Comparison of ENCODE assay signal across 10 mouse cellular contexts in genomic region chr15:27859590-27859989, GRCm38 (mm10).
DNase-seq lines count a peak whose midpoint lies in the region; ATAC-seq and TF ChIP-seq lines count a peak whose summit lies in the region.
"Had no signal": no experiment of that assay in that cellular context is flagged by ENCODE, and none has a peak within 500 bp of the region (broad histone marks: within the 10 kb centered on the region; RNA-seq: fewer than 3 reads in every experiment).

No protein-coding gene starts in this region.

- WGBS in liver, embryonic 14.5 days (ENCODE audit: insufficient replicate concordance) = 66% methylated on average over 1 of the region's 1 CpGs
- 78% methylated on average over 1 of the region's 1 CpGs for WGBS in liver, embryonic 11.5 days
- WGBS in stomach, postnatal 0 days = 65% methylated on average over 1 of the region's 1 CpGs

- H3K4me1 ChIP-seq in liver, embryonic 14.5 days (replicated peaks; ENCODE audit: control insufficient read depth in 2 of 2, insufficient read depth in 2 of 2, low read length in 1 of 2) = peaks cover 0 to 2% of the 10 kb centered on the region in 2 experiments; a peak in 2 of 4 replicates
- peaks cover 18% of the 10 kb centered on the region for H3K4me1 ChIP-seq in liver, embryonic 11.5 days (replicated peaks; ENCODE audit: control insufficient read depth, insufficient read depth, low read length)
- no peaks in the 10 kb centered on the region for H3K4me1 ChIP-seq in stomach, postnatal 0 days (replicated peaks; ENCODE audit: control insufficient read depth, insufficient read depth)

- H3K9me3 ChIP-seq in liver, embryonic 14.5 days (ENCODE audit: control insufficient read depth, low read length) = no peaks in the 10 kb centered on the region
- no peaks in the 10 kb centered on the region for H3K9me3 ChIP-seq in liver, embryonic 11.5 days (ENCODE audit: control insufficient read depth, low read length)
- H3K9me3 ChIP-seq in stomach, postnatal 0 days (ENCODE audit: control insufficient read depth, low read length) = no peaks in the 10 kb centered on the region
- H3K9me3 ChIP-seq: liver, embryonic 12.5 days had no signal

- DNase-seq in gastrocnemius, adult 2 months = no peak
- DNase-seq in gastrocnemius, postnatal 14 days = no peak
- no peak for DNase-seq in liver, embryonic 14.5 days (ENCODE audit: low read depth in 3 of 3, low spot score in 3 of 3)
- DNase-seq in liver, embryonic 11.5 days (ENCODE audit: low spot score) = no peak
- peak; percentile 67 for DNase-seq in ZHBTc4 (ENCODE audit: low read depth, low spot score)
- DNase-seq in stomach, postnatal 0 days (ENCODE audit: low spot score) = no peak
- DNase-seq in gastrocnemius, adult 8-10 months (ENCODE audit: low spot score in 2 of 2) = no peak

- H3K4me2 ChIP-seq in liver, embryonic 14.5 days (ENCODE audit: low read depth) = no peak overlapping the region
- no peak overlapping the region for H3K4me2 ChIP-seq in liver, embryonic 11.5 days
- H3K4me2 ChIP-seq in stomach, postnatal 0 days (replicated peaks; ENCODE audit: low read depth) = no peak overlapping the region
- H3K4me2 ChIP-seq: liver, embryonic 12.5 days had no signal

- H3K4me3 ChIP-seq in gastrocnemius, adult 2 months = no peak overlapping the region
- H3K4me3 ChIP-seq in liver, embryonic 14.5 days (ENCODE audit: insufficient read depth in 1 of 2, low read depth in 2 of 2, low read length in 2 of 2) = no peak overlapping the region
- H3K4me3 ChIP-seq in liver, embryonic 11.5 days (ENCODE audit: low read depth, low read length) = no peak overlapping the region
- no peak overlapping the region for H3K4me3 ChIP-seq in stomach, postnatal 0 days (ENCODE audit: low read depth, low read length)
- H3K4me3 ChIP-seq: erythroblast, embryonic 14.5 days; liver, embryonic 12.5 days had no signal

- intact Hi-C loops in gastrocnemius, adult 2 months (cut with DNase I) = loop anchor here (10.0 kb wide), 1 partner anchor 205 kb away; no protein-coding TSS in a partner anchor
- intact Hi-C loops in gastrocnemius, postnatal 14 days (cut with DNase I; ENCODE audit: low total_unique reads) = loop anchor here (10.0 kb wide), 1 partner anchor 105 kb away; no protein-coding TSS in a partner anchor

- H3K27ac ChIP-seq in gastrocnemius, adult 2 months = no peak overlapping the region
- no peak overlapping the region for H3K27ac ChIP-seq in liver, embryonic 14.5 days
- no peak overlapping the region for H3K27ac ChIP-seq in liver, embryonic 11.5 days (ENCODE audit: low read depth, low read length)
- H3K27ac ChIP-seq in stomach, postnatal 0 days (replicated peaks) = no peak overlapping the region
- H3K27ac ChIP-seq: liver, embryonic 12.5 days had no signal

- no peak overlapping the region for H3K9ac ChIP-seq in liver, embryonic 14.5 days (replicated peaks)
- H3K9ac ChIP-seq in liver, embryonic 11.5 days (ENCODE audit: low read depth, low read length) = no peak overlapping the region
- no peak overlapping the region for H3K9ac ChIP-seq in stomach, postnatal 0 days (ENCODE audit: low read length)
- H3K9ac ChIP-seq: liver, embryonic 12.5 days had no signal

- H3K27me3 ChIP-seq in liver, embryonic 14.5 days (ENCODE audit: control insufficient read depth, insufficient read depth, low read length) = no peaks in the 10 kb centered on the region
- no peaks in the 10 kb centered on the region for H3K27me3 ChIP-seq in liver, embryonic 11.5 days (replicated peaks; ENCODE audit: control insufficient read depth, insufficient read depth, low read length)
- H3K27me3 ChIP-seq in stomach, postnatal 0 days (ENCODE audit: control insufficient read depth, insufficient read depth, low read length) = no peaks in the 10 kb centered on the region
- H3K27me3 ChIP-seq: liver, embryonic 12.5 days had no signal

- TF ChIP-seq CTCF in gastrocnemius, adult 2 months (IDR thresholded peaks at IDR 0.05) = peak; percentile 71
- 0 out of 2 replicates have a peak, but pooled peaks have one; percentile 20 for TF ChIP-seq CTCF in liver, embryonic 14.5 days (IDR thresholded peaks at IDR 0.05; ENCODE audit: low read depth)
- TF ChIP-seq CTCF in stomach, postnatal 0 days (IDR thresholded peaks at IDR 0.05; ENCODE audit: low read depth) = peak; percentile 50

- H3K36me3 ChIP-seq in liver, embryonic 14.5 days (replicated peaks; ENCODE audit: control insufficient read depth, insufficient read depth, low read depth) = no peaks in the 10 kb centered on the region
- no peaks in the 10 kb centered on the region; the same call in 1 of the 2 replicates for H3K36me3 ChIP-seq in liver, embryonic 11.5 days (ENCODE audit: control insufficient read depth, insufficient read depth, low read length)
- peaks cover 8% of the 10 kb centered on the region for H3K36me3 ChIP-seq in stomach, postnatal 0 days (ENCODE audit: control insufficient read depth, insufficient read depth, low read length)

- ATAC-seq in liver, embryonic 14.5 days (ENCODE audit: insufficient read depth) = no peak
- no peak for ATAC-seq in liver, embryonic 11.5 days (replicated peaks; ENCODE audit: low FRiP score)
- no peak for ATAC-seq in stomach, postnatal 0 days (ENCODE audit: low FRiP score, low TSS enrichment)
- no peak for ATAC-seq in inflammation-experienced regulatory T-cells, adult 6 months
- ATAC-seq: liver, embryonic 12.5 days had no signal

- no peak for TF ChIP-seq EP300 in liver, embryonic 14.5 days (IDR thresholded peaks at IDR 0.05; ENCODE audit: low read depth)
- TF ChIP-seq EP300 in stomach, postnatal 0 days (optimal IDR thresholded peaks at IDR 0.05) = no peak

Comparison
In these comparisons a context has a peak if more than half of its experiments do, and no peak if none do; other contexts are left out.
1. CTCF ChIP-seq: peak in every context shown above with its lines; median percentile 71 in gastrocnemius, adult 2 months; 50 in stomach, postnatal 0 days; 20 in liver, embryonic 14.5 days.